8 mouse cellular contexts compared by ENCODE assay signal in genomic region chr14:58937331-58937730, GRCm38 (mm10).
DNase-seq lines count a peak whose midpoint lies in the region.

No protein-coding gene starts in this region.

- peak; percentile 62 for DNase-seq in left cerebral cortex, postnatal 4 days
- DNase-seq in left cerebral cortex, postnatal 10 days (ENCODE audit: extremely low spot score in 1 of 2, low spot score in 2 of 2), result no peak
- peak; percentile 50 for DNase-seq in cerebellum, adult 9-11 months
- peak; percentile 34 for DNase-seq in kidney, adult 11 months
- DNase-seq in ovary, postnatal 14 days (ENCODE audit: low spot score), result peak; percentile 15
- no peak for DNase-seq in urinary bladder, postnatal 10 days (ENCODE audit: low spot score)
- no peak for DNase-seq in spleen, postnatal 10 days (ENCODE audit: low spot score in 2 of 2)
- DNase-seq in urinary bladder, postnatal 25 days (ENCODE audit: low spot score), result no peak

- intact Hi-C loops in left cerebral cortex, postnatal 4 days (cut with DNase I), result no loop called here
- intact Hi-C loops in left cerebral cortex, postnatal 10 days (cut with DNase I), result no loop called here

Comparison
In these comparisons a context has a peak if more than half of its experiments do, and no peak if none do; other contexts are left out.
1. DNase-seq: peak in left cerebral cortex, postnatal 4 days (single experiment), cerebellum, adult 9-11 months (single experiment), kidney, adult 11 months (single experiment) and ovary, postnatal 14 days (single experiment); none in left cerebral cortex, postnatal 10 days (0 of 2), urinary bladder, postnatal 10 days (single experiment), spleen, postnatal 10 days (0 of 2) and urinary bladder, postnatal 25 days (single experiment).